Mouse (Mus musculus): ENCODE data around the gene Fcgr2b.

Fcgr2b gene

GRCm38 (mm10) chr1:170927378-170927777 is 49.0 kb downstream of the Fcgr2b start, which contains the start of gene Fcrla:
Gene Fcrla (minus strand): TSS chr1:170927583.
- no peak for DNase-seq (ENCODE audit: extremely low spot score)

- DNase-seq (ENCODE audit: extremely low spot score), result no peak
These were observed 49.4 kb downstream of the Fcgr2b start for GRCm38 (mm10) chr1:170926941-170927340.

- DNase-seq (ENCODE audit: extremely low spot score), result no peak
These were observed 51.9 kb downstream of the Fcgr2b start for GRCm38 (mm10) chr1:170924485-170924884.

- no peak for DNase-seq (ENCODE audit: extremely low spot score)
These were observed 57.0 kb downstream of the Fcgr2b start for GRCm38 (mm10) chr1:170919308-170919707.

GRCm38 (mm10) chr1:170915657-170916056 is 60.7 kb downstream of the Fcgr2b start:
- no peak for DNase-seq (ENCODE audit: extremely low spot score)

GRCm38 (mm10) chr1:170912891-170913615 is 63.3 kb downstream of the Fcgr2b start, which contains the start of gene Fcrlb:
Gene Fcrlb (minus strand): TSS chr1:170912941.
- DNase-seq (ENCODE audit: extremely low spot score), result no peak

GRCm38 (mm10) chr1:170911907-170912660 is 64.3 kb downstream of the Fcgr2b start:
- no peak for DNase-seq (ENCODE audit: extremely low spot score)

Measured in embryo, embryonic 9.5 days (tissue).